ENCODE assay signal across 7 mouse cellular contexts in genomic region chr2:138277842-138278691, GRCm38 (mm10). TPM values are rescaled to one million over a fixed set of nuclear protein-coding genes. Genes with fewer than 3 reads are reported as not detected.
DNase-seq lines count a peak whose midpoint lies in the region; ATAC-seq and TF ChIP-seq lines count a peak whose summit lies in the region.

No protein-coding gene starts in this region.

- no peak for TF ChIP-seq CTCF in small intestine, adult 2 months (IDR thresholded peaks at IDR 0.05; ENCODE audit: extremely low read depth, insufficient read length, insufficient replicate concordance, low read depth, low read length)

- peak overlapping the region; percentile 66 for H3K9ac ChIP-seq in intestine, embryonic 16.5 days (ENCODE audit: low read depth, low read length)

- TF ChIP-seq POLR2A in small intestine, adult 2 months (IDR thresholded peaks at IDR 0.05; ENCODE audit: low read depth, low read length): peak; percentile 87

- H3K4me2 ChIP-seq in intestine, embryonic 16.5 days (ENCODE audit: low read depth, low read length): peak overlapping the region; percentile 69

- H3K4me3 ChIP-seq in intestine, embryonic 16.5 days (ENCODE audit: low read length): peak overlapping the region; percentile 51
- peak overlapping the region; percentile 59 for H3K4me3 ChIP-seq in small intestine, adult 2 months (ENCODE audit: low read depth, low read length)

- H3K27me3 ChIP-seq in intestine, embryonic 16.5 days (replicated peaks; ENCODE audit: control insufficient read depth, insufficient read depth, low read length): no peaks in the 10 kb centered on the region
- H3K27me3 ChIP-seq in small intestine, adult 2 months (ENCODE audit: control insufficient read depth, insufficient read depth, low read length): no peaks in the 10 kb centered on the region

- H3K4me1 ChIP-seq in intestine, embryonic 16.5 days (ENCODE audit: control insufficient read depth, insufficient read depth, low read length): peaks cover 48% of the 10 kb centered on the region
- peaks cover 9% of the 10 kb centered on the region; the same call in 1 of the 2 replicates for H3K4me1 ChIP-seq in small intestine, adult 2 months (ENCODE audit: control insufficient read depth, insufficient read depth, insufficient read length, low read length)

- peak; percentile 65 for ATAC-seq in granulocyte monocyte progenitor cell, adult 5-6 weeks (replicated peaks; ENCODE audit: poor library complexity, severe bottlenecking)
- peak; percentile 91 for ATAC-seq in intestine, embryonic 16.5 days
- ATAC-seq in megakaryocyte, adult 5-6 weeks (ENCODE audit: poor library complexity, severe bottlenecking): peak; percentile 51

- H3K36me3 ChIP-seq in intestine, embryonic 16.5 days (ENCODE audit: control insufficient read depth, insufficient read depth, low read length): no peaks in the 10 kb centered on the region
- H3K36me3 ChIP-seq in small intestine, adult 2 months (ENCODE audit: control insufficient read depth, insufficient read depth, low read length): peaks cover 2% of the 10 kb centered on the region

- H3K27ac ChIP-seq in intestine, embryonic 16.5 days (ENCODE audit: low read length): peak overlapping the region; percentile 84
- H3K27ac ChIP-seq in small intestine, adult 2 months (ENCODE audit: insufficient read depth, low read depth, low read length): peak overlapping the region; percentile 37

- 6% methylated on average over 17 of the region's 17 CpGs for WGBS in intestine, embryonic 16.5 days
- 4% methylated on average over 17 of the region's 17 CpGs for WGBS in small intestine, adult 2 months

- intact Hi-C loops in left cerebral cortex, postnatal 14 days (cut with DNase I): loop anchor here (2.0 to 5.0 kb wide), 2 partner anchors 231 to 245 kb away; no protein-coding TSS in a partner anchor

- DNase-seq in brain, embryonic 18.5 days (ENCODE audit: low read depth, low spot score): peak; percentile 69
- peak; percentile 76 for DNase-seq in embryo, embryonic 11 days
- peak; percentile 77 to 84 for DNase-seq in left cerebral cortex, postnatal 14 days (ENCODE audit: low spot score in 2 of 2)

- no peaks in the 10 kb centered on the region for H3K9me3 ChIP-seq in intestine, embryonic 16.5 days (ENCODE audit: control insufficient read depth, low read length)

RNA-seq across cellular contexts. Expression of gene Btbd3, which starts 21.7 kb away (rescaled TPM):
- 2.0 and 3.7 TPM in 2 replicates for total RNA-seq in granulocyte monocyte progenitor cell, adult 5-6 weeks (2014; fragmentation: Nextera tagmentation)
- total RNA-seq in granulocyte monocyte progenitor cell, adult 5-6 weeks (2017): 1.1 and 1.2 TPM in 2 replicates
- polyA plus RNA-seq in intestine, embryonic 16.5 days (2015; fragmentation: Nextera tagmentation; extraction: Ambion mirVana): 17.9 and 19.8 TPM in 2 replicates
- total RNA-seq in left cerebral cortex, postnatal 14 days (2021): 100 to 1,000 TPM; 102 to 104 TPM
- total RNA-seq in megakaryocyte, adult 5-6 weeks (2015): 0.91 and 1.9 TPM in 2 replicates
- 0.49 and 1.0 TPM in 2 replicates for total RNA-seq in megakaryocyte, adult 5-6 weeks (2017)
- 2.8 and 3.3 TPM in 2 replicates for polyA plus RNA-seq in small intestine, adult 2 months (2012; rRNA removed)

Comparison
In these comparisons a context has a peak if more than half of its experiments do, and no peak if none do; other contexts are left out.
1. Peak in every context shown above with its lines: DNase-seq, ATAC-seq, H3K4me3 ChIP-seq and H3K27ac ChIP-seq.
2. RNA of gene Btbd3, which starts 21.7 kb away (total RNA-seq): 102 to 104 TPM in left cerebral cortex, postnatal 14 days; 1.1 to 3.7 TPM in granulocyte monocyte progenitor cell, adult 5-6 weeks and 0.49 to 1.9 TPM in megakaryocyte, adult 5-6 weeks; every median in the first group is over 10 times any median in the second.